Mouse (Mus musculus): Measurements from ENCODE around the gene Rftn1. TPM values are rescaled to one million over a fixed set of nuclear protein-coding genes. Genes with fewer than 3 reads are reported as not detected.

Rftn1 gene
- polyA plus RNA-seq, 1 experiment, result 2.8 TPM

DNA sequence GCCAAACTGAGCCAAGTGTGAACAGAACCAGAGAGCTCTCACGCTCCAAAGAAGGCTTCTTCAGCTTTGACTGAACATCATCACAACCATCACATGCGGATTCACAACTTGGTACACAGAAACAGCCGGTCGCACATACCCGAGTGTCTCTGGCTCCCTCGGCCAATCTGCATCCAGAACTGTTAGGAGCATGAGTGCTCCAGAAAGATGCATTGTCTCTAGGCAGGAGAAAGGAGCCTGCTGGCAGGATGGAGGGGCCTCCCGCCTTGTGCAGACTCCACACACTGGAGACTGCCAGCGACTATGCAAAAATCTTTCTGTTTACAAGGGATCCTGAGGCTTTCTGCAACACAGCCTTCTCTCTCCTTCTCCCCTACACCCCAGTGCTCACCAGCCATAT lies 75.8 kb downstream of the Rftn1 start:
- Histone ChIP-seq H3K27ac (ENCODE audit: control insufficient read depth, insufficient read depth, low read depth, low read length) (no peak overlapping the region), H3K4me3 (ENCODE audit: control insufficient read depth, low read depth, low read length) (no peak overlapping the region), H3K27me3 (ENCODE audit: control insufficient read depth, insufficient read depth, low read length) (no peaks in the 10 kb centered on the region), H3K36me3 (ENCODE audit: control insufficient read depth, insufficient read depth, low read length) (no peaks in the 10 kb centered on the region), H3K4me1 (ENCODE audit: control insufficient read depth, insufficient read depth, low read length) (no peaks in the 10 kb centered on the region)
- no peak for TF ChIP-seq CTCF (IDR thresholded peaks at IDR 0.05; ENCODE audit: control insufficient read depth, insufficient read depth, insufficient replicate concordance, low read depth, low read length)

DNA sequence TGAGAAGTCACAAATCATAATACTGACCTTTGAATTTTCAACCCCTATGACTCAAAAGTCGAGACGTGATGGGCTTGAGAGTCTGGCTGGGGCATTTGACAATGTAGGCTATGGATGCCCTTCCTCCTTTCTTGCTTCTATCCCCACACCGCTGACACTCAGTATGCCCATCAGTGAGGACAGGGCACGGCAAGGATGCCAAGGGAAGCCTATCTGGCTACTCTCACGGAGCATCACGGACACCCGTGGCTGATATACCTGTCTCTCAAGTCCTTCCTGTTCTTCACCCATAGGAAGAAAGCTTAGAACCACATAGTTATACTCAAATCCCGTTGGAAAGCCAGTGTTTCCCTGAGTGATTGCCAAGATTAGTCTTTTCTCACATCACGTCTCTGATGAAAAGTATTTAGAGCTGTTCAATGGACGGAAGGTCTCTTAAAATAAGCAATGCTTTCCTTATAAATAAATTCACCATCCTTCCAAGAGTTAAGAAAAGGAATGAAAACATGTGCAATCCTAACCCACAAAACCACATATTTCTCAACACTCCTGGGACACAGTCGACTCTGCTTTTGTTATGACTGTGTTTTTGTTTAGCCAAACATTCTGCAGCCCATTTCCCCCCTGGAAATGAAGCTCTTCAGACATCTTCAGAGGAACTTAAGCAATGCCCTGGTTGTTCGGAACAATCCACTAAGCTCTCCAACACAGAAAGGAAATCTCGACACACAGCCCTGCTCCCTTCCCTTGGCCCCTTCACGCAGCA lies 79.6 kb downstream of the Rftn1 start:
- Histone ChIP-seq H3K4me3 (ENCODE audit: control insufficient read depth, low read depth, low read length) (no peak overlapping the region), H3K27ac (ENCODE audit: control insufficient read depth, insufficient read depth, low read depth, low read length) (no peak overlapping the region), H3K36me3 (ENCODE audit: control insufficient read depth, insufficient read depth, low read length) (no peaks in the 10 kb centered on the region), H3K27me3 (ENCODE audit: control insufficient read depth, insufficient read depth, low read length) (no peaks in the 10 kb centered on the region), H3K4me1 (ENCODE audit: control insufficient read depth, insufficient read depth, low read length) (no peaks in the 10 kb centered on the region)
- TF ChIP-seq POLR2A (IDR thresholded peaks at IDR 0.05; ENCODE audit: control insufficient read depth, low read depth, low read length) (no peak), CTCF (IDR thresholded peaks at IDR 0.05; ENCODE audit: control insufficient read depth, insufficient read depth, insufficient replicate concordance, low read depth, low read length) (no peak)

DNA sequence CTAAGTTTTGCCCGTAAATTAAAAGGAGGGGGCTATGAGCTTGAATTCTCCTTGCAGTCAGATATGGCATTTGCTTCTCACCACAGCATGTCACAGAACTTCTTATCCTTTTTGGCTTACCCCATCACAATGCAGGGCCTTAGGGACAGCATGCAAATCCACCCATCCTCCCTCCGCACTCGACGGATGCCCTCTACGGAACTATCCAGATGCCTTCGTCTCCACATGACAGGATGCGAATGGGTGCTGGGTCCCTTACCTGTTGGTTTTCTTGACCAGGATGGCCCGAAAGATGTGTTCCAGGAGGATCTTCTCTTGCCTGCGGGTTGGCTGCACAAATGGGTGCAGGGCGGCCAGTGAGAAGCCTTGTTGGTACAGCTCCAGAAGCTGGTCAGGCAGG lies 83.7 kb downstream of the Rftn1 start:
- Histone ChIP-seq H3K27me3 (ENCODE audit: control insufficient read depth, insufficient read depth, low read length) (no peaks in the 10 kb centered on the region), H3K36me3 (ENCODE audit: control insufficient read depth, insufficient read depth, low read length) (no peaks in the 10 kb centered on the region), H3K4me3 (ENCODE audit: control insufficient read depth, low read depth, low read length) (no peak overlapping the region), H3K27ac (ENCODE audit: control insufficient read depth, insufficient read depth, low read depth, low read length) (no peak overlapping the region), H3K4me1 (ENCODE audit: control insufficient read depth, insufficient read depth, low read length) (no peaks in the 10 kb centered on the region)
- TF ChIP-seq POLR2A (IDR thresholded peaks at IDR 0.05; ENCODE audit: control insufficient read depth, low read depth, low read length) (no peak), CTCF (IDR thresholded peaks at IDR 0.05; ENCODE audit: control insufficient read depth, insufficient read depth, insufficient replicate concordance, low read depth, low read length) (no peak)

DNA sequence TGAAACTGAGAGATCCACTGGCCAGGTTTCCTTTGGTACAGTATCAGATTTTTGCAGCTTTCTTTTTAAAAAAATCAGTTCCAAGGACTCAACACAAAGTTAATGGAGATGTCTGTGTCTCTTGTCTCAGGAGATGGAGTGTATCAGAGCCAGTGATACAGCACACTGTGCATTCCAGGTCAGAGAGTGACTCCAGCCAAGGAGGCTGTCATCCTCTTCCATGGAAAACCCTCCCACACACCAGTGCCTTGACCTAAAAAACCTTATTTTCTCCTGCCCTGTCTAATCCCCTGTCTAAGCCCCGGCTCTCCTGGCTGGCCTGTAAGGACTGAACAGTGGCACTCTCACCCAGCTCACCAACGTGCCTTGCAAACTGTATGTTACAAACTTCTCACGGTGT lies 86.3 kb downstream of the Rftn1 start:
- Histone ChIP-seq H3K4me3 (ENCODE audit: control insufficient read depth, low read depth, low read length) (no peak overlapping the region), H3K4me1 (ENCODE audit: control insufficient read depth, insufficient read depth, low read length) (no peaks in the 10 kb centered on the region), H3K27ac (ENCODE audit: control insufficient read depth, insufficient read depth, low read depth, low read length) (no peak overlapping the region), H3K36me3 (ENCODE audit: control insufficient read depth, insufficient read depth, low read length) (no peaks in the 10 kb centered on the region), H3K27me3 (ENCODE audit: control insufficient read depth, insufficient read depth, low read length) (no peaks in the 10 kb centered on the region)
- TF ChIP-seq CTCF (IDR thresholded peaks at IDR 0.05; ENCODE audit: control insufficient read depth, insufficient read depth, insufficient replicate concordance, low read depth, low read length) (no peak), POLR2A (IDR thresholded peaks at IDR 0.05; ENCODE audit: control insufficient read depth, low read depth, low read length) (no peak)

DNA sequence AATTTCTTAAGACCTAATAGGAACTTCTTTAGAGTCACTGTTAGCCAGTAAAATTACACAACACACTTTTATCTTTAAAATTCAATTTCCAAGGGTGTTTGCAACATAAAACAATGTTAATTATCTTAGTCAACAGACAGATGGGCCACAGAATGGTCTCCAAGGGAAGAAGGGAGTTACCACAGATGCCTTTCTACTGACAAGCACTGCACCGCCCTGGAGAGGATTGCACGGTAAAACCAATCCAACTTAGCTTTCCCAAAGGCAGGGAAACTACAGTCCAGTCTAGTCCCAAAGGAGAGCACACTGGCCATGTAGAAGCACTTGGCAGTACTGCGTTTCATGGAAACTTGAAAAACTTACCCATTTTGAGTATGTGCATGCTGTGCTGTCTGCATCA lies 89.1 kb downstream of the Rftn1 start:
- no peak for TF ChIP-seq POLR2A (IDR thresholded peaks at IDR 0.05; ENCODE audit: control insufficient read depth, low read depth, low read length)
- TF ChIP-seq CTCF (IDR thresholded peaks at IDR 0.05; ENCODE audit: control insufficient read depth, insufficient read depth, insufficient replicate concordance, low read depth, low read length), result no peak
- Histone ChIP-seq H3K27me3 (ENCODE audit: control insufficient read depth, insufficient read depth, low read length) (no peaks in the 10 kb centered on the region), H3K27ac (ENCODE audit: control insufficient read depth, insufficient read depth, low read depth, low read length) (no peak overlapping the region), H3K36me3 (ENCODE audit: control insufficient read depth, insufficient read depth, low read length) (no peaks in the 10 kb centered on the region), H3K4me3 (ENCODE audit: control insufficient read depth, low read depth, low read length) (no peak overlapping the region), H3K4me1 (ENCODE audit: control insufficient read depth, insufficient read depth, low read length) (no peaks in the 10 kb centered on the region)

DNA sequence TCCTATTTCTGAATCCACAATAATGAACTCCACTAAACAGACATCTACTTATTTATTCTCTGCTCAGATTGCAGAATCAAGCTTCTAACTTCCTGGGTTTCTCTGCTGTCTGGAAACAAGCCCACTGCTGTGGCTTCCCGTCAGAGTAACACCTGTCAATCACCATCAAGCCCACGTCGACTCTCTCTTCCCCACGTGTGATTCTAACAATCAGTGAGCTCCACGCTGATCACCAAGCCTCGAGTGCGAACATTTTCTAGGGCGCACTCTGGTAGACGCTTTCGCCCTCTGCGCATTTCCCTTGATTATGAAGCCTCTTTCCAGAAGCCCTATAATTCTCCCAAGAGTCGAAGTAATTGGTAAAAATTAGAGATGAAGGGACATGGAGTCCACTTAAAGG lies 90.4 kb downstream of the Rftn1 start:
- Histone ChIP-seq H3K27me3 (ENCODE audit: control insufficient read depth, insufficient read depth, low read length) (no peaks in the 10 kb centered on the region), H3K36me3 (ENCODE audit: control insufficient read depth, insufficient read depth, low read length) (no peaks in the 10 kb centered on the region), H3K27ac (ENCODE audit: control insufficient read depth, insufficient read depth, low read depth, low read length) (no peak overlapping the region), H3K4me1 (ENCODE audit: control insufficient read depth, insufficient read depth, low read length) (no peaks in the 10 kb centered on the region), H3K4me3 (ENCODE audit: control insufficient read depth, low read depth, low read length) (no peak overlapping the region)
- TF ChIP-seq CTCF (IDR thresholded peaks at IDR 0.05; ENCODE audit: control insufficient read depth, insufficient read depth, insufficient replicate concordance, low read depth, low read length), result no peak
- no peak for TF ChIP-seq POLR2A (IDR thresholded peaks at IDR 0.05; ENCODE audit: control insufficient read depth, low read depth, low read length)

DNA sequence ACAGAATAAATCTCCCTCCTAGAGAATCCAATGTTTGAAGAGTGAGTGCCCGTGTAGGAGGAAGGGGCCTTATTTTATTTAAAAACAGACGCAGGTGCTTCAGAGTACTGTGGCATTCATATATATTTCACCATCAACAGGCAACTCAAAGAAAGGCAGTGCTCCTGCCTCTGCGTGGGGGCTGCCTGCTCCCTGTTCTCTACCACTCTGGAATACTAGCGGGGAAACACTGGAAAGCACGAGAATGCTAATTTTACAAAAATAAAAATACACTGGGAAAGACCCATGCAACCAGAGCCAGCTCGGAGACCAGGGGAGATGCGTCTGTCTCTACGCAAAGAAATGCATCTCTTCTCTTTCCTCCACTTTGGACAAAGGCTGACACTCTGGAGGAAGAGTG lies 91.1 kb downstream of the Rftn1 start:
- no peak overlapping the region for H3K4me3 ChIP-seq (ENCODE audit: control insufficient read depth, low read depth, low read length)
- H3K4me1 ChIP-seq (ENCODE audit: control insufficient read depth, insufficient read depth, low read length), result no peaks in the 10 kb centered on the region
- no peaks in the 10 kb centered on the region for H3K36me3 ChIP-seq (ENCODE audit: control insufficient read depth, insufficient read depth, low read length)
- no peaks in the 10 kb centered on the region for H3K27me3 ChIP-seq (ENCODE audit: control insufficient read depth, insufficient read depth, low read length)
- H3K27ac ChIP-seq (ENCODE audit: control insufficient read depth, insufficient read depth, low read depth, low read length), result no peak overlapping the region
- TF ChIP-seq CTCF (IDR thresholded peaks at IDR 0.05; ENCODE audit: control insufficient read depth, insufficient read depth, insufficient replicate concordance, low read depth, low read length), result no peak
- TF ChIP-seq POLR2A (IDR thresholded peaks at IDR 0.05; ENCODE audit: control insufficient read depth, low read depth, low read length), result no peak
